18 mouse cellular contexts compared by ENCODE assay signal in the genomic region with DNA sequence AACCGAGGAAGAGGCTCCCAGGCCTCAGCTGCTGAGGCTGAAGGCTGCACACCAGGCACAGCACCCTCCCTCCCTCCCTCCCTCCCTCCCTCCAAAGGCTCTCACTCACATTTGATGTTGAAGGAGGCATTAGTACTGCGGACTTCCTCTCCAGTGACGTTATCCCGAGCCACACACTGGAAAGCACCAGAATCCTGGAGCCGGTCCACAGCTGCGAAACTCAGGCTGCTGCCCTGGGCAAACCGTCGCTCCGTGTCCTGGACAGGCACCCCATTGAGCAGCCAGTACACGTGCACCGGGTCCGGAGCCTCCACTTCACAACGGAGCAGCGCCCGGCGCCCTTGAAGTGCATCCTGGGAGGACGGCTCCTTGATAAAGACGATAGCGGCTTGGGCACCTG. TPM values are rescaled to one million over a fixed set of nuclear protein-coding genes. Genes with fewer than 3 reads are reported as not detected.
DNase-seq lines count a peak whose midpoint lies in the region; ATAC-seq lines count a peak whose summit lies in the region.
"Had no signal": no experiment of that assay in that cellular context is flagged by ENCODE, and none has a peak within 500 bp of the region (broad histone marks: within the 10 kb centered on the region; RNA-seq: fewer than 3 reads in every experiment).

No protein-coding gene starts in this region.

- H3K4me3 ChIP-seq in heart, embryonic 10.5 days: no peak overlapping the region
- H3K4me3 ChIP-seq in lung, embryonic 16.5 days (ENCODE audit: low read length): no peak overlapping the region
- no peak overlapping the region for H3K4me3 ChIP-seq in stomach, embryonic 16.5 days (replicated peaks; ENCODE audit: low read length)
- H3K4me3 ChIP-seq: forebrain, embryonic 13.5 days; heart, embryonic 15.5 days; hindbrain, embryonic 15.5 days; midbrain, embryonic 13.5 days had no signal

- no peaks in the 10 kb centered on the region for H3K27me3 ChIP-seq in heart, embryonic 10.5 days (ENCODE audit: insufficient read depth, poor library complexity, severe bottlenecking)
- no peaks in the 10 kb centered on the region for H3K27me3 ChIP-seq in lung, embryonic 16.5 days (ENCODE audit: control insufficient read depth, insufficient read depth, low read depth, low read length)
- no peaks in the 10 kb centered on the region for H3K27me3 ChIP-seq in stomach, embryonic 16.5 days (ENCODE audit: control insufficient read depth, insufficient read depth, low read length)
- H3K27me3 ChIP-seq: forebrain, embryonic 13.5 days; heart, embryonic 15.5 days; hindbrain, embryonic 15.5 days; midbrain, embryonic 13.5 days had no signal

- no peaks in the 10 kb centered on the region for H3K9me3 ChIP-seq in heart, embryonic 10.5 days
- H3K9me3 ChIP-seq in lung, embryonic 16.5 days (ENCODE audit: control insufficient read depth, low read length): no peaks in the 10 kb centered on the region
- H3K9me3 ChIP-seq in stomach, embryonic 16.5 days (replicated peaks; ENCODE audit: control insufficient read depth, low read length): no peaks in the 10 kb centered on the region
- H3K9me3 ChIP-seq: forebrain, embryonic 13.5 days; heart, embryonic 15.5 days; hindbrain, embryonic 15.5 days; midbrain, embryonic 13.5 days had no signal

- H3K4me2 ChIP-seq in lung, embryonic 16.5 days (ENCODE audit: low read depth, low read length): no peak overlapping the region
- no peak overlapping the region for H3K4me2 ChIP-seq in stomach, embryonic 16.5 days (ENCODE audit: low read depth, low read length)
- H3K4me2 ChIP-seq: forebrain, embryonic 13.5 days; heart, embryonic 15.5 days; hindbrain, embryonic 15.5 days; midbrain, embryonic 13.5 days had no signal

- peak; percentile 22 to 30 for DNase-seq in heart, postnatal 14 days
- DNase-seq in heart, embryonic 10.5 days (ENCODE audit: low spot score): no peak
- DNase-seq in ovary, postnatal 36 days (ENCODE audit: low spot score): peak; percentile 27
- DNase-seq in ovary, postnatal 10 days (ENCODE audit: low spot score): no peak
- no peak for DNase-seq in gastrocnemius, adult 8-10 months (ENCODE audit: low spot score in 2 of 2)
- DNase-seq: cerebellum, adult 11 months; kidney, adult 8-10 months; kidney, postnatal 4 days; left cerebral cortex, postnatal 4 days; right cerebral cortex, postnatal 25 days; thymus, postnatal 36 days had no signal

- H3K4me1 ChIP-seq in heart, embryonic 10.5 days: peaks cover 32% of the 10 kb centered on the region
- peaks cover 7% of the 10 kb centered on the region for H3K4me1 ChIP-seq in lung, embryonic 16.5 days (replicated peaks; ENCODE audit: control insufficient read depth, insufficient read depth, low read length)
- peaks cover 26% of the 10 kb centered on the region for H3K4me1 ChIP-seq in stomach, embryonic 16.5 days (ENCODE audit: control insufficient read depth, insufficient read depth, low read length)

- WGBS in heart, embryonic 10.5 days: 91% methylated on average over 19 of the region's 19 CpGs
- 50% methylated on average over 19 of the region's 19 CpGs for WGBS in lung, embryonic 16.5 days
- 71% methylated on average over 19 of the region's 19 CpGs for WGBS in stomach, embryonic 16.5 days

- intact Hi-C loops in heart, postnatal 14 days (cut with DNase I): no loop called here

- peaks cover 56% of the 10 kb centered on the region for H3K36me3 ChIP-seq in heart, embryonic 10.5 days
- H3K36me3 ChIP-seq in lung, embryonic 16.5 days (ENCODE audit: control insufficient read depth, insufficient read depth, low read length): peaks cover 14% of the 10 kb centered on the region; the same call in 1 of the 2 replicates
- H3K36me3 ChIP-seq in stomach, embryonic 16.5 days (ENCODE audit: control insufficient read depth, insufficient read depth, low read length): peaks cover 7% of the 10 kb centered on the region; the same call in 1 of the 2 replicates

- ATAC-seq in lung, embryonic 16.5 days (ENCODE audit: low read depth): peak; percentile 44; the same call in 1 of the 2 replicates
- ATAC-seq in stomach, embryonic 16.5 days (ENCODE audit: insufficient read depth, low FRiP score): no peak
- no peak for ATAC-seq in inflammation-experienced regulatory T-cells, adult 6 months
- ATAC-seq: forebrain, embryonic 13.5 days; midbrain, embryonic 13.5 days had no signal

- H3K27ac ChIP-seq in heart, embryonic 10.5 days: no peak overlapping the region
- H3K27ac ChIP-seq in lung, embryonic 16.5 days (ENCODE audit: low read length): peak overlapping the region; percentile 5; the same call in 1 of the 2 replicates
- H3K27ac ChIP-seq in stomach, embryonic 16.5 days (ENCODE audit: low read length): peak overlapping the region; percentile 53; the same call in 1 of the 2 replicates
- H3K27ac ChIP-seq: forebrain, embryonic 13.5 days; heart, embryonic 15.5 days; hindbrain, embryonic 15.5 days; midbrain, embryonic 13.5 days had no signal

- no peak overlapping the region for H3K9ac ChIP-seq in lung, embryonic 16.5 days (ENCODE audit: low read length)
- H3K9ac ChIP-seq in stomach, embryonic 16.5 days (ENCODE audit: low read length): no peak overlapping the region
- H3K9ac ChIP-seq: forebrain, embryonic 13.5 days; heart, embryonic 15.5 days; hindbrain, embryonic 15.5 days; midbrain, embryonic 13.5 days had no signal

RNA-seq across cellular contexts. Expression of gene Srf, which starts 35.4 kb away (rescaled TPM):
- total RNA-seq in heart, postnatal 14 days (2021): 100 to 1,000 TPM in 1 of 2 experiments, 10 to 100 TPM in 1; 93.0 to 109 TPM
- polyA plus RNA-seq in heart, embryonic 10.5 days (2016; fragmentation: Nextera tagmentation; extraction: Ambion mirVana): 10.9 and 15.7 TPM in 2 replicates
- polyA plus RNA-seq in lung, embryonic 16.5 days (2015; fragmentation: Nextera tagmentation; extraction: Ambion mirVana): 6.1 and 6.5 TPM in 2 replicates
- polyA plus RNA-seq in stomach, embryonic 16.5 days (2015; fragmentation: Nextera tagmentation; extraction: Ambion mirVana): 7.0 and 8.9 TPM in 2 replicates
- polyA plus RNA-seq in inflammation-experienced regulatory T-cells, adult 6 months (2017; shearing (Covaris generic)): 10 to 100 TPM in 1 of 3 experiments, 1 to 10 TPM in 2; 4.8 to 15.7 (median 7.7) TPM
- total RNA-seq in gastrocnemius, adult 8-10 months (2022): 10 to 100 TPM; 81.6 to 89.5 (median 87.8) TPM

RNA-seq across cellular contexts. Expression of gene Ptk7, which starts 37.9 kb away (rescaled TPM):
- 1 to 10 TPM; 9.1 to 9.2 TPM for total RNA-seq in heart, postnatal 14 days (2021)
- 65.4 and 67.7 TPM in 2 replicates for polyA plus RNA-seq in heart, embryonic 10.5 days (2016; fragmentation: Nextera tagmentation; extraction: Ambion mirVana)
- 141 and 143 TPM in 2 replicates for polyA plus RNA-seq in lung, embryonic 16.5 days (2015; fragmentation: Nextera tagmentation; extraction: Ambion mirVana)
- 93.9 and 94.9 TPM in 2 replicates for polyA plus RNA-seq in stomach, embryonic 16.5 days (2015; fragmentation: Nextera tagmentation; extraction: Ambion mirVana)
- polyA plus RNA-seq in inflammation-experienced regulatory T-cells, adult 6 months (2017; shearing (Covaris generic)): not detected
- under 1 TPM; 0.15 to 0.38 (median 0.30) TPM for total RNA-seq in gastrocnemius, adult 8-10 months (2022)

RNA-seq across cellular contexts. Expression of gene Cul9, which starts 45.2 kb away (rescaled TPM):
- 10 to 100 TPM; 17.0 to 18.2 TPM for total RNA-seq in heart, postnatal 14 days (2021)
- 4.8 and 5.3 TPM in 2 replicates for polyA plus RNA-seq in heart, embryonic 10.5 days (2016; fragmentation: Nextera tagmentation; extraction: Ambion mirVana)
- 4.0 and 4.1 TPM in 2 replicates for polyA plus RNA-seq in lung, embryonic 16.5 days (2015; fragmentation: Nextera tagmentation; extraction: Ambion mirVana)
- polyA plus RNA-seq in stomach, embryonic 16.5 days (2015; fragmentation: Nextera tagmentation; extraction: Ambion mirVana): 3.2 and 4.0 TPM in 2 replicates
- 1 to 10 TPM in 2 of 3 experiments, under 1 TPM in 1; 0.78 to 7.5 (median 3.1) TPM for polyA plus RNA-seq in inflammation-experienced regulatory T-cells, adult 6 months (2017; shearing (Covaris generic))
- total RNA-seq in gastrocnemius, adult 8-10 months (2022): 10 to 100 TPM; 15.2 to 16.6 (median 15.4) TPM

RNA-seq across cellular contexts. Expression of gene Klc4, which starts 54.4 kb away (rescaled TPM):
- total RNA-seq in heart, postnatal 14 days (2021): 10 to 100 TPM; 24.5 to 25.3 TPM
- 21.1 and 22.5 TPM in 2 replicates for polyA plus RNA-seq in heart, embryonic 10.5 days (2016; fragmentation: Nextera tagmentation; extraction: Ambion mirVana)
- polyA plus RNA-seq in lung, embryonic 16.5 days (2015; fragmentation: Nextera tagmentation; extraction: Ambion mirVana): 27.6 and 30.8 TPM in 2 replicates
- polyA plus RNA-seq in stomach, embryonic 16.5 days (2015; fragmentation: Nextera tagmentation; extraction: Ambion mirVana): 41.4 and 46.7 TPM in 2 replicates
- 10 to 100 TPM in 1 of 3 experiments, 1 to 10 TPM in 2; 7.6 to 10.1 (median 9.1) TPM for polyA plus RNA-seq in inflammation-experienced regulatory T-cells, adult 6 months (2017; shearing (Covaris generic))
- total RNA-seq in gastrocnemius, adult 8-10 months (2022): 10 to 100 TPM; 13.2 to 14.4 (median 13.5) TPM

RNA-seq across cellular contexts. Expression of gene Mrpl2, which starts 54.6 kb away (rescaled TPM):
- total RNA-seq in heart, postnatal 14 days (2021): 100 to 1,000 TPM; 106 to 121 TPM
- 131 and 151 TPM in 2 replicates for polyA plus RNA-seq in heart, embryonic 10.5 days (2016; fragmentation: Nextera tagmentation; extraction: Ambion mirVana)
- 93.0 and 97.4 TPM in 2 replicates for polyA plus RNA-seq in lung, embryonic 16.5 days (2015; fragmentation: Nextera tagmentation; extraction: Ambion mirVana)
- 94.1 and 99.9 TPM in 2 replicates for polyA plus RNA-seq in stomach, embryonic 16.5 days (2015; fragmentation: Nextera tagmentation; extraction: Ambion mirVana)
- 10 to 100 TPM; 59.1 to 81.9 (median 60.2) TPM for polyA plus RNA-seq in inflammation-experienced regulatory T-cells, adult 6 months (2017; shearing (Covaris generic))
- total RNA-seq in gastrocnemius, adult 8-10 months (2022): 100 to 1,000 TPM in 2 of 4 experiments, 10 to 100 TPM in 2; 88.6 to 106 (median 98.1) TPM

Comparison
In these comparisons a context has a peak if more than half of its experiments do, and no peak if none do; other contexts are left out.
1. DNase-seq: peak in heart, postnatal 14 days (2 of 2) and ovary, postnatal 36 days (single experiment); none in heart, embryonic 10.5 days (single experiment), ovary, postnatal 10 days (single experiment) and gastrocnemius, adult 8-10 months (0 of 2).
2. RNA of gene Ptk7, which starts 37.9 kb away (polyA plus RNA-seq): 141 to 143 TPM in lung, embryonic 16.5 days, 93.9 to 94.9 TPM in stomach, embryonic 16.5 days and 65.4 to 67.7 TPM in heart, embryonic 10.5 days; not detected in inflammation-experienced regulatory T-cells, adult 6 months; every median in the first group is over 10 times any median in the second.